Mouse (Mus musculus) embryo, embryonic 10.5 days (tissue): Measurements from ENCODE around the gene Angel1.

Source experiments
- DNase-seq: peaks from one replicate; pipeline ENCODE4 v3.0.0-alpha.2; 2015; ENCODE audit warnings: low spot score

The Angel1 gene

GRCm38 (mm10) chr12:86726120-86726640 is at the start of gene Angel1:
TSS of gene Angel1 (minus strand) at chr12:86726460.
- peak; percentile 97 for DNase-seq

DNA sequence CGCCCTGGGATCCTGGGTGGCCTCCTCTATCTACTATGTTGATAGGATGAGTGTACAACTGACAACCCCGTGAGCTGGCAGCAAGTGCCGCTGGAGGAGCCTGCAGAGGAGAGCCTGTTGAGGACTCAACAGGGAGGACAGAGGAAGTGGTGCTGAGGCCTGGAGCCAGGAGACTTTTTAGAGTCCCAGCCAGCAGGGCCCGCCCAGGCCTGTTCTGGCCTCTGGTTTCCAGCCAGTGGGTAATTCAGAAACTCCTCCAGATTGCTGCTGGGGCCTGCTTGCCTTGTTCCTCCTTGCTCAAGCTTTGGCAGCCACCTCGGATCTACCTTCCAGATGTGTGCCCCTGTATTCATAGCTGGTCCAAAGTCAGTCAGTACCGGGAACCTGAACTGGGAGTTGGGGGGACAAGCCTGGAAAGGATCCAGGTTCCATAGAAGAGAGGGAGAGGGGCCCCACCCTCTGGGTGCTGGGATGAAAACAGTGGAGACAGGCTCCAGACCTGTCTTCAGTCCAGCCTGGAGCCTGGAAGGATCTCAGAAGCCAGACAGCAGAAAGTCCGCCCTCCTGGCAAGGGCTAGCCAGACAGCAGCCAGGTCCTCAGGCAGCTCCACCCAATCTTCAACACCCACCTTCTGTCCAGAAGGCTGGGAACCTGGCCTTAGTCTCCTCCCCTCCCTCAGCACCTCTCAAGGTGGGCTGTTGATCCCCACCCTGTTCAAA is 49.5 kb upstream of the Angel1 start:
- DNase-seq = no peak

GRCm38 (mm10) chr12:86772551-86772950 is 46.3 kb upstream of the Angel1 start:
- DNase-seq = no peak

- peak; percentile 99 for DNase-seq
Observed at GRCm38 (mm10) chr12:86771823-86772427, 45.7 kb upstream of the Angel1 start.

DNA sequence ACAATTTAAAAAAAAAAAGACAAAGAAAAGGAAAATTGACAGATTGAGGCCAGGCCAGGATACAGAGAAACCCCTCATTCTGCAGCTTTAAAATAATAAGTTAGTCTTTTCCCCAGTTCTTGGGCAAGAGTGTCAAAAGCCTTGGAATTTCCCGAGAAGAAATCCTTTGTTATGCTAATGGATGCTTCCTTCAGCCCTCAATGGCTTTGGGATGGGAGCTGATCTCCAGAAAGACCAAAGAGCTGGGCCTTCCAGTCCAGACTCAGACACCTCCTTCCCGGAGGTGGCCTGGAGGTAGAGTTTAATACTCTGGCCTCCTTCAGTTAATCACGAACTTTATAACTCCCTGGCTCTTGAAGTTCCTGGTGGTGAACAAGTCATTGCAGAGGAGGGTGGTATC is 44.7 kb upstream of the Angel1 start:
- DNase-seq = no peak

DNA sequence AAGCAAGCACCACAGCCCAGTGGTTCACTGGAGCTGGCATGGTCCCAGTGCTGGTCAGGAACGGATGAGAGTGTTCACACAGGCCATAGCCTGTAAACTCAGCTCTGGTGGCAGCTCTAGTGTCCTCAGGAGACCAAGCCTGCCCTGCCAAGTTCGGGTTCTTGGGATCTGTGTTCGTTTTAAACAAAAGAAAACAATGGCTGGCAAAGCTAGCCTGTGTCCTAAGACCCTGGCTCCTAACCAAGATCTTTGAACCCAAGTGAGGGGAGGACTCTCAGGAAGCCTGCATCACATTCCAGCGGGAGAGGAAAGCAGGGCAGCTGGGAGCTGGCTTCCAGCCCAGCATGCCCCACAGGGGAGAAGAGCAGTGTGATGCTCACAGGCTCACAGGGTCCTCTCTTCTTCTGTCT is 44.0 kb upstream of the Angel1 start:
- no peak for DNase-seq

- no peak for DNase-seq
Observed at GRCm38 (mm10) chr12:86769819-86770218, 43.6 kb upstream of the Angel1 start.

DNA sequence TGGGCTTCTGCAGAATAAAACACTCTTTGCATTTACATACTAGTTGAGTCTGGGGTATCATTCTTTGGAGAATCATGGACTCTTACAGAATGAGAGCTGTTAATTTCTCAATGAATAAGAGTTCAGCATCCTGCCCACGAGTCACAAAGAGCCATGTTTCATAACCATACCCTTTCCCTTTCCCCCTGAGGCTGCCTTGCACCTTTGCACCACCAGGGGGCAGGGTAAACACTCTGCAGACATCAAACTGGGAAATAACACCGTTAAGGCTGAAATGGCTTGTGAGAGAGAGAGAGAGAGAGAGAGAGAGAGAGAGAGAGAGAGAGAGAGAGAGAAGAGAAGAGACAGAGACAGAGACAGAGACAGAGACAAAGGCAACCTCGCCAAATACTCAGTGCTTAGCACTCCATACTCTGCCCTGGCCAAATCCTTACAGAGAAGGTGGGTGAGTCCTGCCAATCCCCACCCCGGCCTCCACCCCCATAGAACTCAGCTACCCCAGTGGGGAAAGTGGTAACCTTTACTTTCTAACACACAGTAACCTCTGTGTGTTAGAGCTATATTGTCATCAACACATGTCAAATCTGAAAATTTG is 42.8 kb upstream of the Angel1 start:
- DNase-seq = peak; percentile 87

DNA sequence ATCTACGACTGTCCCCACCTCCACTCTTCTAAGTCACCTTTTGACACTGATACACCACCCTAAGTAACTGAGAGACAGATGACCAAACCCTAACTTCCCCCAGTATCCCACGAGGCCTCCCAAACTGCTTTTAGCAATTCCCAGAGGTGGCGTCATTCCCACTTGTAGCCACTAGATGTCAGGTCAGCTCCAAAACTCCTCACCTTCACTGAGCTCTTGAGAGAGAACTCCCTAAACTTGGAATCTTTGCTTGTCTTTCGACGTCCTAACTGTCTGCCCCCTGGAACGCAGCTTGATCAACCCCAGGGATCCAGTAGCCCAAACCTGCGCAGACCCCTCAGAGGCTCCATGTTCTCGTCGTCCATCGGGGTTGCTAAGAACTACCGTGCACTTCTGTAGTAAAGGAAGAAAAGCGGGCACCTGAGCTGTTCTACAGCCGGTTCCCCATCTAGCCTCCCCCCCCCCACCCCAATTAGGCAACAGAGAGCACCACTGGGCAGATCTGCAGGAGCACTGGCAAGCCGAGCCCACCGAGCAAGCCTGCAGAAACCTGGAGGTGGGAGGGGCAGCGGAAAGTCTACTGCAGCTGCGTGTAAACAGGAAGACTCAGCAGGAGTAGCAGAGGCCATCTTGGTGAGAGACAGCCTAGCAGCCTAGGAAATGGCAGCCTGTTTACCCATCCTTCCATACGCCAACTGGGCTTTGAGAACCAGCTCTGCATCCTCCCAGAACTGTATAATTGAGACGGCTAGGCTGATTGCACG is 41.8 kb upstream of the Angel1 start:
- peak; percentile 88 for DNase-seq

DNA sequence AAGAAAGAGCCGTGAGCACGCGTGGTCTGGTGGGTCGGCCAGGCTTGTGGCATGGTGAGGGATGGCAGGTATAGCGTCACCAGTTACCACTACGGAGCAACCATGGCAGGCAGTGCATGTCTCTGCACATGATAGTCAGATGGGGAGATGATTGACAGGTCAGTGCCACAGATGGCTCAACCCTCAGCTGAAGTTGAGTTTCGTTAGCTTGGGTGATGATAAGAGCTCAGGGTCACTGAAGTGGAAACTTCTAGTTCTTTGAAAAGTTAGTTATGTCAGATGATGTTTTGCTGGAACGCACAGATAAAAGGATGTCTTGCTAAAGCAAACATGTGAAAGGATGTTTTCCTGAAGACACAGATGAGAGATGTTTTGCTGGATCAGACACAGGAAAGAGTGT is 40.2 kb upstream of the Angel1 start:
- no peak for DNase-seq

DNA sequence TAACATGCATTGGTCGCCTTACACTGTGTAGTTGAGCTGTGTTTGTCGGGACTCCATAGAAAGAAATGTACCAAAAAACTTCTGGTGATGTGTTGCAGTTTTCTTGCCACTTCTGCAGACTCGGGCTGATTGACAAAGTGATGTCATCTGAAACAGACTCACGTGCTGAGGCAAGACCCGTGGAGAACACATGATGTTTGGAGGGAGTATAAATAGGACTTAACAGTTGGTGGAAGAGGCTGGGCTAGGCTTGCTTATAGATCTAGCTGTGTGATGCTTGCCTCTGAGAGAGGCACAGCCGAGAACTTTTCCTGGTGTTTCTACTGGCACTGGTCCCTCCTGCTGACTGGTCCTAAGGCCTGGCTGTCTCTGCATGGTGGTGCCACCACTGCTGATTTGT is 37.8 kb upstream of the Angel1 start:
- no peak for DNase-seq

GRCm38 (mm10) chr12:86761036-86761435 is 34.8 kb upstream of the Angel1 start:
- DNase-seq = no peak

GRCm38 (mm10) chr12:86734319-86734810 is 8.1 kb upstream of the Angel1 start, which contains the start of gene Lrrc74a:
TSS of gene Lrrc74a (plus strand) at chr12:86734369.
- no peak for DNase-seq

DNA sequence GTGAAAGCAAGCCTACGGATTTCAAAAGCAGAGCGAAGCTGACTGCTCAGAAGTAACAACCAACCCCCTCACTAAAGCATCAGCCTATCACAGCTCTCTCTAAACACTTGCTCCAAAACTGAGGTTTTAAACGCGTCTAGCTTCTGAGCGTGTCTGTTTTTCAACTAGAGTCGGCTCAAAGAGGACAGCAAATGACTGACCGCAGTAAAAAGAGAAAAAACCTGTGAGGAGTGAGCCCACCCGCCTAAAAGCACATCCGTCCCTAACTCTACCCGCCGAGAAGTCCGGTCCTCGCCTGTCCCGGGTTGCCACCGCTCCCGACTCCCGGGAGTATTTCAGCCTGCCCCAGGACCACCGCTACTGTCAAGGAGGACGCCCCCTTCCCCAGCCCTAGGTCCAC is 554 bp downstream of the Angel1 start:
- peak; percentile 65 for DNase-seq

- no peak for DNase-seq
Observed at GRCm38 (mm10) chr12:86724300-86724699, 2.0 kb downstream of the Angel1 start.

DNA sequence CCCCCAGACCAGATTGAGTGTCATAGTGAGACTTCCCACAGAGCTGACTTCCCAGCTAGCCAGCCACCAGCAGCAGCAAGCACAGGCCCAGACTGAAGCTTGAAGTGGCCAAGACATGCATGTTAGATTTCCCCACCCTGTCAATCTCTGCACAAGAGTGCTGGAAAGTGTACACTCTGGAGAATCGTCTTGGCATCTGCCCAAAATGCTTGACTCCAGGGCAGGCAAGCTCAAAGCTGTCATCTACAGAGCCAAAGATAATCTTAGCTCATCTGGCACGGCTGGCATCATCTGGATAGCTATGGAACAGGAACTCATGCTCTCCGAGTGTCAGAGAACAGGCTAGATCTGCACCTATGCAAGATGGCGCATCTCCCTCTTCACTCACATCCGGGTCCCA is 4.8 kb downstream of the Angel1 start:
- no peak for DNase-seq

DNA sequence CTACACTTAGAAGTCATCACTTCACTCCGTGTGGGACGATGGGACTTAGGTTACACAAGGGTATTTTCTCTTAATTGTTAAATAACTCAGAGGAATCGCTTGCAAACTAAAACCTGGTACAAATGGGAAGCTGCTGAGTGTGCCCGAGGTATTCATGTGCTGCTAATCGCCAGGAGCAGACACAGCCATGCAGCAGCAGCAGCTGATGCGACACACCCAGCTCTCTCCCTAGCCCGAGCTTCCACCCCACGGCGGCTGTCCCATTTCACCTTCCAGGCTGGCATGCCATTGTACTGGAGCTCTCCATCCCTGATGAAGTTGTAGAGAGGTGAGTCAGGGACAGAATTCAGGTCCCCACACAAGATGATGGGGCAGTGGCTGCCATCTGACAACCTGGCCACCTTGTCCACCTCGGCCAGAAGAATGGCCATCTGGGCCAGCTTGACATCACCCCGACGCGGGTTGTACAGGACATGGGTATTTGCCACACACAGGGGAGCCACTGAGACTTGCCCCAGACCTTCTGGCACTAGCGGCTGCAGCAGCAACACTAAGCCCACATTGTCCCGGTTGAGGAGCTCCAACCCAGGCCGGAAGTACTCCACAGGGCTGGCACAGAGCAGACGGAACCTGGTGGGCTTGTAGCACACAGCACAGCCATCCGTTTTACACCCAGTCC is 6.2 kb downstream of the Angel1 start:
- no peak for DNase-seq

GRCm38 (mm10) chr12:86716962-86717361 is 9.3 kb downstream of the Angel1 start:
- DNase-seq = no peak

DNA sequence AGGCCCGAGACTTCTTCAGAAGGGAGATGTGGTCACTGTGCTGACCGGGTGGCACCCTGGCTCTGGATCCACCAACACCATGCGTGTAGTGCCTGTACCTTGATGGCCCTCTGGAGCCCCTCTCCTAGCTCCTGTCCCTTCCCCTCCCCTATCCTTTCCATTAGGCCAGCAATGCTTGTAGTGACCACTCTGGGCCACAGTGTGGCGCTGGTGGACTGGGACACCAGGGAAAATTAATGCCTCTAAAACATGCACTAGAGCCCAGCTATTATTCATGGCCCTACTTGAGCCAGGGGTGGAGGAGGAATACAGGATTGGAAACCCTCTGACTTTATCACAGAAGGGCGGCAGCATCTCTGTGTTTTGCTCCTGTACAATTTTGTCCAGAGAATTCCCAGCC is 10.9 kb downstream of the Angel1 start:
- DNase-seq = peak; percentile 82

DNA sequence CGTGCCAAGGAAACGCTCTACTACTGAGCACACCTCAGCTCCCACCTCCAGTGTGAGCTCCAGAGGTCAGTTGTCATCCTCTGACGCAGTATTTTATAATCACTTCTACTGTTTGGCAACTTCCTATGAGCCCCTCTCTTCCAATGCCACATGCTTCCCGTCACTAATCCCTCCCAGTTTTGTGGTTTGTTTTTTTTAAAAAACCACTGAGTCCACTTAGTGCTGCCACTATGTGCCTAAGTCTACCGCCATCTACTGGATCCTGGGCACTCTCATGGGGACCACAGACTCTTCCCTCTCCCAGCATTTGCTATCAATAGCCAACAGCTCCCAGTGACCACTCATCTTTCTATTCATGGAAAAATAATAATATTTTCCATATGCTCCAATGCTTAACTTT is 12.2 kb downstream of the Angel1 start:
- DNase-seq = peak; percentile 45

DNA sequence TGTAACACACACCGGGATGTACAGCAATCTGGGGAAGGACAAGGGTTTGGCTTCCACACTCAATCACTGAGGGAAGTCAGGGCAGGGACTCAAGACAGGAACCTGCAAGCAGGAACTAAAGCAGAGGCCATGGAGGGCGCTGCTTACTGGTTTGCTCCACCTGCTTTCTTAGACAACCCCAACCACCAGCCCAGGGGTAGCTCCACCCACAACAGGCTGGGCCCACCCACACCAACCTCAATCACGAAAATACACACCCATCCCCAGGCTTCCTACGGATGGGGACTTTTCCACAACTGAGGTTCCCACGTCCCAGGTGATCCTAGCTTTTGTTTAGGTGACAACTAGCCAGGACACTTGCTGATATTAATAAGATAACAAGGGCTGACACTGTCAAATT is 20.4 kb downstream of the Angel1 start:
- no peak for DNase-seq

DNA sequence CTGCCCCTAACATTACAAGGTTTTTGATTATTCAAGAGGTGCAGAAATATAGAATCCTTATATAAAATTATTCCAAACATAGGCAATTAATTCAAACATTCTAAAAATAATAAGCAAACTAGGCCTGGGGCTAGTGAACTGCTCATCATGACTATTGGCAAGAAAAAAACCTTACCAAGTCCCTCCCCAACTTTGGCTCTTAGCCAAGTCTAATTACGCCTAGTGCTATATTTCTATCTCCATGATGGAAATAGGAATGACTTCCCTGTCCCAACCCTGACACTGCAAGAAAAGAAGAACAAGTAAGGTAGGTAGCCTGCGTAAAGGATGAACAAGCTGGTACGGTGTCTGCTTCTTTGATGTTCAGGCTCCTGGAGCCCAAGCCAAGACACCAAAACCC is 23.6 kb downstream of the Angel1 start:
- no peak for DNase-seq
